In genomic region chr19:21174636-21175035, GRCm38 (mm10) we compare ENCODE assay signal across 10 mouse cellular contexts.
DNase-seq lines count a peak whose midpoint lies in the region; ATAC-seq lines count a peak whose summit lies in the region.
"Had no signal": no experiment of that assay in that cellular context is flagged by ENCODE, and none has a peak within 500 bp of the region (broad histone marks: within the 10 kb centered on the region; RNA-seq: fewer than 3 reads in every experiment).

No protein-coding gene starts in this region.

- H3K4me2 ChIP-seq in lung, embryonic 15.5 days: no peak overlapping the region
- H3K4me2 ChIP-seq in neural tube, embryonic 11.5 days (ENCODE audit: low read depth): no peak overlapping the region

- no peaks in the 10 kb centered on the region for H3K9me3 ChIP-seq in lung, embryonic 15.5 days
- H3K9me3 ChIP-seq in neural tube, embryonic 11.5 days (ENCODE audit: control insufficient read depth, low read length): no peaks in the 10 kb centered on the region

- 67% methylated on average over 5 of the region's 5 CpGs for WGBS in lung, embryonic 15.5 days
- WGBS in neural tube, embryonic 11.5 days: 26% methylated on average over 5 of the region's 5 CpGs

- H3K9ac ChIP-seq in lung, embryonic 15.5 days: no peak overlapping the region
- no peak overlapping the region for H3K9ac ChIP-seq in neural tube, embryonic 11.5 days (ENCODE audit: low read length)

- H3K27me3 ChIP-seq in lung, embryonic 15.5 days: no peaks in the 10 kb centered on the region
- H3K27me3 ChIP-seq in neural tube, embryonic 11.5 days (ENCODE audit: control insufficient read depth, insufficient read depth, low read length): no peaks in the 10 kb centered on the region

- 0 out of 2 replicates have a peak overlapping the region, but pooled peaks have one; percentile 15 for H3K27ac ChIP-seq in lung, embryonic 15.5 days
- H3K27ac ChIP-seq in neural tube, embryonic 11.5 days (ENCODE audit: low read depth, low read length): 0 out of 2 replicates have a peak overlapping the region, but pooled peaks have one; percentile 27

- peaks cover 5% of the 10 kb centered on the region; the same call in 1 of the 2 replicates for H3K4me1 ChIP-seq in lung, embryonic 15.5 days
- peaks cover 9% of the 10 kb centered on the region for H3K4me1 ChIP-seq in neural tube, embryonic 11.5 days (ENCODE audit: control insufficient read depth, insufficient read depth, low read length)

- no peak for ATAC-seq in lung, embryonic 15.5 days (ENCODE audit: borderline replicate concordance, extremely low read depth, low FRiP score, low TSS enrichment)
- ATAC-seq in neural tube, embryonic 11.5 days (ENCODE audit: insufficient read depth, low FRiP score, low TSS enrichment): peak; percentile 82; the same call in 1 of the 2 replicates

- no peaks in the 10 kb centered on the region for H3K36me3 ChIP-seq in lung, embryonic 15.5 days
- H3K36me3 ChIP-seq in neural tube, embryonic 11.5 days (ENCODE audit: control insufficient read depth, insufficient read depth, low read length): no peaks in the 10 kb centered on the region

- no peak overlapping the region for H3K4me3 ChIP-seq in lung, embryonic 15.5 days
- no peak overlapping the region for H3K4me3 ChIP-seq in neural tube, embryonic 11.5 days (ENCODE audit: low read depth, low read length)
- H3K4me3 ChIP-seq: erythroblast, embryonic 14.5 days; gastrocnemius, adult 2 months had no signal

- DNase-seq in embryo, embryonic 10 days (ENCODE audit: low spot score): peak; percentile 52
- DNase-seq in embryo, embryonic 11 days: no peak
- DNase-seq in lung, postnatal 10 days: no peak
- peak; percentile 49 to 60 for DNase-seq in adrenal gland, postnatal 36 days
- DNase-seq in neural tube, embryonic 11.5 days (ENCODE audit: low spot score): peak; percentile 37
- no peak for DNase-seq in yolk sac, embryonic 10.5 days (ENCODE audit: low spot score)
- DNase-seq in natural killer cell, adult 2 months (ENCODE audit: low spot score in 2 of 2): no peak
- DNase-seq: gastrocnemius, adult 2 months had no signal

Comparison
In these comparisons a context has a peak if more than half of its experiments do, and no peak if none do; other contexts are left out.
1. DNase-seq: peak in embryo, embryonic 10 days (single experiment), adrenal gland, postnatal 36 days (2 of 2) and neural tube, embryonic 11.5 days (single experiment); none in embryo, embryonic 11 days (single experiment), lung, postnatal 10 days (single experiment), yolk sac, embryonic 10.5 days (single experiment) and natural killer cell, adult 2 months (0 of 2).